Mouse (Mus musculus): Measurements from ENCODE around the gene Cers6. TPM values are rescaled to one million over a fixed set of nuclear protein-coding genes. Genes with fewer than 3 reads are reported as not detected.

Gene Cers6
- polyA plus RNA-seq, 1 experiment = 23.8 TPM

- TF ChIP-seq POLR2A (IDR thresholded peaks at IDR 0.05; ENCODE audit: borderline replicate concordance, control insufficient read depth, low read depth, low read length) (no peak), CTCF (IDR thresholded peaks at IDR 0.05; ENCODE audit: control insufficient read depth, insufficient read depth, low read length) (no peak)
- 87% methylated on average over 12 of the region's 12 CpGs for WGBS
- Histone ChIP-seq H3K4me3 (replicated peaks; ENCODE audit: control insufficient read depth, low read depth, low read length) (no peak overlapping the region), H3K4me1 (ENCODE audit: control insufficient read depth, insufficient read depth, low read length) (peaks cover 3% of the 10 kb centered on the region), H3K27ac (ENCODE audit: control insufficient read depth, insufficient read depth, low read depth, low read length, poor library complexity) (no peak overlapping the region)
Measured at GRCm38 (mm10) chr2:68911587-68912483, 50.6 kb downstream of the Cers6 start.

GRCm38 (mm10) chr2:68915742-68916141, 54.5 kb downstream of the Cers6 start:
- H3K27ac ChIP-seq (ENCODE audit: control insufficient read depth, insufficient read depth, low read depth, low read length, poor library complexity) = no peak overlapping the region
- no peak overlapping the region for H3K4me3 ChIP-seq (replicated peaks; ENCODE audit: control insufficient read depth, low read depth, low read length)
- TF ChIP-seq CTCF (IDR thresholded peaks at IDR 0.05; ENCODE audit: control insufficient read depth, insufficient read depth, low read length) (no peak), POLR2A (IDR thresholded peaks at IDR 0.05; ENCODE audit: borderline replicate concordance, control insufficient read depth, low read depth, low read length) (no peak)
- no peaks in the 10 kb centered on the region for H3K4me1 ChIP-seq (ENCODE audit: control insufficient read depth, insufficient read depth, low read length)

GRCm38 (mm10) chr2:68916299-68916698, 55.1 kb downstream of the Cers6 start:
- Histone ChIP-seq H3K4me3 (replicated peaks; ENCODE audit: control insufficient read depth, low read depth, low read length) (no peak overlapping the region), H3K27ac (ENCODE audit: control insufficient read depth, insufficient read depth, low read depth, low read length, poor library complexity) (no peak overlapping the region), H3K4me1 (ENCODE audit: control insufficient read depth, insufficient read depth, low read length) (no peaks in the 10 kb centered on the region)
- 56% methylated on average over 3 of the region's 3 CpGs for WGBS
- TF ChIP-seq POLR2A (IDR thresholded peaks at IDR 0.05; ENCODE audit: borderline replicate concordance, control insufficient read depth, low read depth, low read length) (no peak), CTCF (IDR thresholded peaks at IDR 0.05; ENCODE audit: control insufficient read depth, insufficient read depth, low read length) (no peak)

GRCm38 (mm10) chr2:68917010-68917409, 55.8 kb downstream of the Cers6 start:
- H3K27ac ChIP-seq (ENCODE audit: control insufficient read depth, insufficient read depth, low read depth, low read length, poor library complexity) = no peak overlapping the region
- H3K4me1 ChIP-seq (ENCODE audit: control insufficient read depth, insufficient read depth, low read length) = no peaks in the 10 kb centered on the region
- H3K4me3 ChIP-seq (replicated peaks; ENCODE audit: control insufficient read depth, low read depth, low read length) = no peak overlapping the region
- TF ChIP-seq CTCF (IDR thresholded peaks at IDR 0.05; ENCODE audit: control insufficient read depth, insufficient read depth, low read length) = no peak
- TF ChIP-seq POLR2A (IDR thresholded peaks at IDR 0.05; ENCODE audit: borderline replicate concordance, control insufficient read depth, low read depth, low read length) = no peak

GRCm38 (mm10) chr2:68917524-68917923, 56.3 kb downstream of the Cers6 start:
- 82% methylated on average over 4 of the region's 4 CpGs for WGBS
- TF ChIP-seq CTCF (IDR thresholded peaks at IDR 0.05; ENCODE audit: control insufficient read depth, insufficient read depth, low read length) (no peak), POLR2A (IDR thresholded peaks at IDR 0.05; ENCODE audit: borderline replicate concordance, control insufficient read depth, low read depth, low read length) (no peak)
- H3K27ac ChIP-seq (ENCODE audit: control insufficient read depth, insufficient read depth, low read depth, low read length, poor library complexity) = no peak overlapping the region

GRCm38 (mm10) chr2:68924344-68924743, 63.1 kb downstream of the Cers6 start:
- H3K4me3 ChIP-seq (replicated peaks; ENCODE audit: control insufficient read depth, low read depth, low read length) = no peak overlapping the region
- H3K27ac ChIP-seq (ENCODE audit: control insufficient read depth, insufficient read depth, low read depth, low read length, poor library complexity) = no peak overlapping the region
- 86% methylated on average over 9 of the region's 9 CpGs for WGBS
- TF ChIP-seq CTCF (IDR thresholded peaks at IDR 0.05; ENCODE audit: control insufficient read depth, insufficient read depth, low read length) (no peak), POLR2A (IDR thresholded peaks at IDR 0.05; ENCODE audit: borderline replicate concordance, control insufficient read depth, low read depth, low read length) (no peak)
- no peaks in the 10 kb centered on the region for H3K4me1 ChIP-seq (ENCODE audit: control insufficient read depth, insufficient read depth, low read length)

More at GRCm38 (mm10) chr2:68917524-68917923, 56.3 kb downstream of the Cers6 start:
- no peak overlapping the region for H3K4me3 ChIP-seq (replicated peaks; ENCODE audit: control insufficient read depth, low read depth, low read length)
- H3K4me1 ChIP-seq (ENCODE audit: control insufficient read depth, insufficient read depth, low read length) = no peaks in the 10 kb centered on the region

GRCm38 (mm10) chr2:68925542-68925941, 64.3 kb downstream of the Cers6 start:
- 84% methylated on average over 6 of the region's 6 CpGs for WGBS
- no peak overlapping the region for H3K4me3 ChIP-seq (replicated peaks; ENCODE audit: control insufficient read depth, low read depth, low read length)
- no peaks in the 10 kb centered on the region for H3K4me1 ChIP-seq (ENCODE audit: control insufficient read depth, insufficient read depth, low read length)
- TF ChIP-seq POLR2A (IDR thresholded peaks at IDR 0.05; ENCODE audit: borderline replicate concordance, control insufficient read depth, low read depth, low read length) = no peak
- no peak for TF ChIP-seq CTCF (IDR thresholded peaks at IDR 0.05; ENCODE audit: control insufficient read depth, insufficient read depth, low read length)
- H3K27ac ChIP-seq (ENCODE audit: control insufficient read depth, insufficient read depth, low read depth, low read length, poor library complexity) = no peak overlapping the region

- no peak overlapping the region for H3K4me3 ChIP-seq (replicated peaks; ENCODE audit: control insufficient read depth, low read depth, low read length)
- H3K27ac ChIP-seq (ENCODE audit: control insufficient read depth, insufficient read depth, low read depth, low read length, poor library complexity) = no peak overlapping the region
- TF ChIP-seq CTCF (IDR thresholded peaks at IDR 0.05; ENCODE audit: control insufficient read depth, insufficient read depth, low read length) (no peak), POLR2A (IDR thresholded peaks at IDR 0.05; ENCODE audit: borderline replicate concordance, control insufficient read depth, low read depth, low read length) (no peak)
- WGBS = 82% methylated on average over 10 of the region's 10 CpGs
- no peaks in the 10 kb centered on the region for H3K4me1 ChIP-seq (ENCODE audit: control insufficient read depth, insufficient read depth, low read length)
Measured at GRCm38 (mm10) chr2:68926913-68927790, 65.9 kb downstream of the Cers6 start.

Measured in bone marrow, adult 2 months (tissue).